ENCODE assay signal across 23 mouse cellular contexts in the genomic region with DNA sequence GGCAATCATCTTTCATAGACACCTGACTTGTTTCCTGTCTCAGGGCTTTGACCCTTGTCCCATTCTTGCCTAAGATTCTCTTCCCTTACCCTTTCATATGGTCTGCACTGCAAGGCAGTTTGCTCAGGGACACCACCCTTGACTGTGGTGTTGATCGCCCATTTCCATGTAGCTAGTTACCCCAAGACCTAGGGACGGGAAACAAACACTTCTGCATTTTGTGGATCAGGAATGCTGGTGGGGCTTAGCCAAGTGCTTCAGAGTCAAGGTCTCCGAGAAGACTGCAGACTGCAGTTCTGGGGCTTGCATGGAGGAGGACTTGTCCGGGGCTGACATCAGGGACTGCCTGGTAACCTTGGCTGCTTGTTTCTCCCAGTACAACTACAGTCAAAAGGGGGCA. TPM values are rescaled to one million over a fixed set of nuclear protein-coding genes. Genes with fewer than 3 reads are reported as not detected.
A peak's percentile ranks its signal among the peaks of the same experiment; 100 is the strongest.
DNase-seq lines count a peak whose midpoint lies in the region; ATAC-seq and TF ChIP-seq lines count a peak whose summit lies in the region.
"Had no signal": no experiment of that assay in that cellular context is flagged by ENCODE, and none has a peak within 500 bp of the region (broad histone marks: within the 10 kb centered on the region; RNA-seq: fewer than 3 reads in every experiment).

No protein-coding gene starts in this region.

- no peak overlapping the region for H3K4me3 ChIP-seq in cerebellum, adult 2 months (replicated peaks; ENCODE audit: insufficient read depth, low read depth, low read length)
- H3K4me3 ChIP-seq in forebrain, embryonic 15.5 days = no peak overlapping the region
- H3K4me3 ChIP-seq in forebrain, embryonic 10.5 days = no peak overlapping the region
- H3K4me3 ChIP-seq: embryonic facial prominence, embryonic 10.5 days; embryonic facial prominence, embryonic 13.5 days; erythroblast, embryonic 14.5 days; forebrain, embryonic 13.5 days; gastrocnemius, adult 2 months; hindbrain, embryonic 12.5 days; hindbrain, embryonic 15.5 days had no signal

- WGBS in cerebellum, adult 2 months = 88% methylated on average over 4 of the region's 4 CpGs
- WGBS in forebrain, embryonic 15.5 days = 91% methylated on average over 4 of the region's 4 CpGs
- 94% methylated on average over 4 of the region's 4 CpGs for WGBS in forebrain, embryonic 10.5 days

- H3K4me1 ChIP-seq in cerebellum, adult 2 months (ENCODE audit: control insufficient read depth, insufficient read depth, low read length) = peaks cover 46% of the 10 kb centered on the region
- peaks cover 24% of the 10 kb centered on the region for H3K4me1 ChIP-seq in forebrain, embryonic 15.5 days
- H3K4me1 ChIP-seq in forebrain, embryonic 10.5 days = no peaks in the 10 kb centered on the region
- H3K4me1 ChIP-seq: embryonic facial prominence, embryonic 10.5 days; hindbrain, embryonic 12.5 days had no signal

- TF ChIP-seq POLR2A in cerebellum, adult 2 months (IDR thresholded peaks at IDR 0.05; ENCODE audit: borderline replicate concordance, insufficient read depth, low read length) = no peak

- H3K9me3 ChIP-seq in forebrain, embryonic 15.5 days = no peaks in the 10 kb centered on the region
- H3K9me3 ChIP-seq in forebrain, embryonic 10.5 days = no peaks in the 10 kb centered on the region
- H3K9me3 ChIP-seq: embryonic facial prominence, embryonic 10.5 days; embryonic facial prominence, embryonic 13.5 days; forebrain, embryonic 13.5 days; hindbrain, embryonic 12.5 days; hindbrain, embryonic 15.5 days had no signal

- ATAC-seq in forebrain, embryonic 15.5 days (replicated peaks) = no peak
- ATAC-seq: CD4-positive, CD25-positive, alpha-beta regulatory T cell, adult 4 months; forebrain, embryonic 13.5 days; forebrain, postnatal 0 days; intestine, postnatal 0 days had no signal

- DNase-seq in cerebellum, adult 2 months = no peak
- no peak for DNase-seq in cerebellum, postnatal 4 days (ENCODE audit: low spot score in 2 of 2)
- DNase-seq in forebrain, embryonic 10.5 days (ENCODE audit: extremely low spot score, low spot score) = no peak
- peak; percentile 74 for DNase-seq in ZHBTc4 (ENCODE audit: low read depth, low spot score)
- DNase-seq in lung, postnatal 25 days (ENCODE audit: low spot score) = no peak
- DNase-seq: adrenal gland, adult 8-10 months; cerebellum, adult 11-12 months; embryo, embryonic 11 days; forebrain, postnatal 0 days; gastrocnemius, adult 2 months; gastrocnemius, postnatal 14 days; heart, adult 11 months; kidney, adult 2 months had no signal

- TF ChIP-seq CTCF in cerebellum, adult 2 months (IDR thresholded peaks at IDR 0.05; ENCODE audit: borderline replicate concordance, insufficient read depth, low read depth, low read length) = peak; percentile 22; the same call in 1 of the 2 replicates

- H3K4me2 ChIP-seq in forebrain, embryonic 15.5 days (replicated peaks) = no peak overlapping the region
- H3K4me2 ChIP-seq: embryonic facial prominence, embryonic 13.5 days; forebrain, embryonic 13.5 days; heart, embryonic 11.5 days; hindbrain, embryonic 12.5 days; hindbrain, embryonic 15.5 days had no signal

- H3K36me3 ChIP-seq in forebrain, embryonic 15.5 days = no peaks in the 10 kb centered on the region
- H3K36me3 ChIP-seq in forebrain, embryonic 10.5 days (replicated peaks) = peaks cover 50% of the 10 kb centered on the region
- H3K36me3 ChIP-seq: hindbrain, embryonic 15.5 days had no signal

- H3K27me3 ChIP-seq in cerebellum, adult 2 months (ENCODE audit: control insufficient read depth, insufficient read depth, low read length) = no peaks in the 10 kb centered on the region
- no peaks in the 10 kb centered on the region for H3K27me3 ChIP-seq in forebrain, embryonic 15.5 days
- H3K27me3 ChIP-seq in forebrain, embryonic 10.5 days (ENCODE audit: poor library complexity, severe bottlenecking) = no peaks in the 10 kb centered on the region
- H3K27me3 ChIP-seq: embryonic facial prominence, embryonic 13.5 days; forebrain, embryonic 13.5 days; hindbrain, embryonic 12.5 days; hindbrain, embryonic 15.5 days had no signal

- no peak overlapping the region for H3K9ac ChIP-seq in forebrain, embryonic 15.5 days (replicated peaks)
- H3K9ac ChIP-seq: embryonic facial prominence, embryonic 13.5 days; forebrain, embryonic 13.5 days; forebrain, postnatal 0 days; hindbrain, embryonic 12.5 days; hindbrain, embryonic 15.5 days had no signal

- H3K27ac ChIP-seq in cerebellum, adult 2 months (ENCODE audit: insufficient read depth, low read length) = peak overlapping the region; percentile 36
- peak overlapping the region; percentile 88; the same call in 1 of the 2 replicates for H3K27ac ChIP-seq in forebrain, embryonic 15.5 days (replicated peaks)
- no peak overlapping the region for H3K27ac ChIP-seq in forebrain, embryonic 10.5 days
- H3K27ac ChIP-seq: embryonic facial prominence, embryonic 10.5 days; embryonic facial prominence, embryonic 13.5 days; gastrocnemius, adult 2 months; hindbrain, embryonic 12.5 days; hindbrain, embryonic 15.5 days had no signal

RNA-seq across cellular contexts. Expression of gene Polr1d, which starts 10.0 kb away (rescaled TPM):
- 85.0 and 89.2 TPM in 2 replicates for polyA plus RNA-seq in cerebellum, adult 2 months (2012; rRNA removed)
- 114 TPM in 2 replicates for polyA plus RNA-seq in forebrain, embryonic 15.5 days (2015; fragmentation: Nextera tagmentation; extraction: Ambion mirVana)
- 129 and 132 TPM in 2 replicates for polyA plus RNA-seq in forebrain, embryonic 10.5 days (2016; fragmentation: Nextera tagmentation; extraction: Ambion mirVana)

RNA-seq across cellular contexts. Expression of gene Lnx2, which starts 10.4 kb away (rescaled TPM):
- 15.9 and 16.8 TPM in 2 replicates for polyA plus RNA-seq in cerebellum, adult 2 months (2012; rRNA removed)
- 9.9 and 10.8 TPM in 2 replicates for polyA plus RNA-seq in forebrain, embryonic 15.5 days (2015; fragmentation: Nextera tagmentation; extraction: Ambion mirVana)
- 8.6 and 9.8 TPM in 2 replicates for polyA plus RNA-seq in forebrain, embryonic 10.5 days (2016; fragmentation: Nextera tagmentation; extraction: Ambion mirVana)
